Mouse (Mus musculus) lung, embryonic 16.5 days (tissue): ENCODE results near the gene Hsfy2. TPM values are rescaled to one million over a fixed set of nuclear protein-coding genes. Genes with fewer than 3 reads are reported as not detected.

Source experiments
- ATAC-seq: fragments of 200-750 bp; cut with Nextera tagmentation; 2 replicates; pipeline ENCODE4 v1.8.0; 2017; ENCODE audit warnings: low read depth, mild to moderate bottlenecking, moderate library complexity
- H3K27ac ChIP-seq: fragments of 300-500 bp; sonication (generic); 2 replicates; pipeline ENCODE4 v1.5.1; 2014; ENCODE audit warnings: mild to moderate bottlenecking, control low read depth, low read length
- H3K27me3 ChIP-seq: fragments of 300-500 bp; sonication (generic); 2 replicates; pipeline ENCODE4 v1.6.1; 2014; ENCODE audit warnings: low read depth, low read length, mixed read lengths; ENCODE audit not compliant: control insufficient read depth, insufficient read depth
- H3K36me3 ChIP-seq: fragments of 300-500 bp; sonication (generic); 2 replicates; pipeline ENCODE4 v1.6.1; 2014; ENCODE audit warnings: low read length; ENCODE audit not compliant: control insufficient read depth, insufficient read depth
- H3K4me1 ChIP-seq: fragments of 300-500 bp; sonication (generic); replicated peaks from 2 replicates; pipeline ENCODE4 v1.6.1; 2014; ENCODE audit warnings: low read length, mixed read lengths; ENCODE audit not compliant: control insufficient read depth, insufficient read depth
- H3K4me2 ChIP-seq: fragments of 300-500 bp; sonication (generic); 2 replicates; pipeline ENCODE4 v1.6.1; 2014; ENCODE audit warnings: low read depth, low read length, control low read depth
- H3K4me3 ChIP-seq: fragments of 300-500 bp; sonication (generic); 2 replicates; pipeline ENCODE4 v1.5.1; 2014; ENCODE audit warnings: mild to moderate bottlenecking, low read length, control low read depth
- H3K9ac ChIP-seq: fragments of 300-500 bp; sonication (generic); 2 replicates; pipeline ENCODE4 v1.6.1; 2014; ENCODE audit warnings: low read length, control low read depth
- H3K9me3 ChIP-seq: fragments of 300-500 bp; sonication (generic); 2 replicates; pipeline ENCODE4 v1.6.1; 2016; ENCODE audit warnings: low read length; ENCODE audit not compliant: control insufficient read depth
- WGBS: fragments of 180-500 bp; shearing (Covaris S2); extraction: QIAGEN DNeasy Blood & Tissue Kit; methylation state at CpG from one replicate; pipeline ENCODE4 v1.1.7; 2014; 5-methylcytosine and 5-hydroxymethylcytosine counted together
- polyA plus RNA-seq: library from polyadenylated mRNA; unstranded; fragments of >200 nt; fragmentation: Nextera tagmentation; extraction: Ambion mirVana; gene quantifications from 2 replicates; pipeline ENCODE4 v1.2.1, GENCODE M21; 2015

Gene Hsfy2
- polyA plus RNA-seq, 1 experiment from 2014 or later, result not detected

GRCm38 (mm10) chr1:56626824-56627223 is 10.4 kb downstream of the Hsfy2 start:
- H3K9ac ChIP-seq, result no peak overlapping the region
- H3K4me1 ChIP-seq, result no peaks in the 10 kb centered on the region
- H3K4me3 ChIP-seq, result no peak overlapping the region
- ATAC-seq, result no peak
- no peaks in the 10 kb centered on the region for H3K36me3 ChIP-seq
- WGBS, result 60% methylated on average over 7 of the region's 7 CpGs
- H3K27me3 ChIP-seq, result no peaks in the 10 kb centered on the region
- H3K9me3 ChIP-seq, result no peaks in the 10 kb centered on the region
- no peak overlapping the region for H3K27ac ChIP-seq
- H3K4me2 ChIP-seq, result no peak overlapping the region

- WGBS, result 84% methylated on average over 3 of the region's 3 CpGs
- ATAC-seq, result no peak
These were observed 12.9 kb downstream of the Hsfy2 start for GRCm38 (mm10) chr1:56624304-56624703.

DNA sequence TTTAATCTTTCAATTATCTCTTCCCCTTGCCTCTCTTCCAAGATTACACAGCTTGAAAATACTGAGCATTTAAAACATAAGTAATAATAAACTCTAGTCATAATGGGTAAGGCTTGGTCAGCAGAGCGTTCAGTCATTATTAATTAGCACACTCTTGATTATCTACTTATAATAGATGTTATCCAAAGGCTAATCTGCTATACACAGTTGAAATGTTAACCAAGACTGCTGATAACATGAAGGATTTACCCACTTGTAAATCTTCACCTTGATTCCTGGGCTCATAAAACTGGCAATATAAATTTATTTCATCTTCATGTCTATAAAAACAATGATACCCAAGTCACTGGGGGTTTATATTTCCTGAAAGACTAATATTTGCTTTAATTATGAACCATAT is 24.9 kb downstream of the Hsfy2 start:
- Histone ChIP-seq H3K36me3 (no peaks in the 10 kb centered on the region), H3K9ac (no peak overlapping the region), H3K4me1 (no peaks in the 10 kb centered on the region), H3K4me3 (no peak overlapping the region), H3K9me3 (no peaks in the 10 kb centered on the region), H3K4me2 (no peak overlapping the region), H3K27me3 (no peaks in the 10 kb centered on the region), H3K27ac (no peak overlapping the region)
- 71% methylated on average over 1 of the region's 1 CpGs for WGBS
- ATAC-seq, result no peak

More at GRCm38 (mm10) chr1:56624304-56624703, 12.9 kb downstream of the Hsfy2 start:
- no peaks in the 10 kb centered on the region for H3K4me1 ChIP-seq
- no peaks in the 10 kb centered on the region for H3K9me3 ChIP-seq
- H3K9ac ChIP-seq, result no peak overlapping the region
- H3K4me3 ChIP-seq, result no peak overlapping the region
- no peaks in the 10 kb centered on the region for H3K36me3 ChIP-seq
- H3K27me3 ChIP-seq, result no peaks in the 10 kb centered on the region
- H3K27ac ChIP-seq, result no peak overlapping the region
- H3K4me2 ChIP-seq, result no peak overlapping the region
